Mouse (Mus musculus): ENCODE data around the gene Gm10487.
"Not testable (repeated sequence)": the region's sequence is repeated elsewhere in the genome, so short reads cannot be mapped to it uniquely, and the experiment has no call there.

Gm10487 gene

GRCm38 (mm10) chrX:30843369-30843768, at the start of gene Gm10487:
TSS of gene Gm10487 (minus strand) at chrX:30843469.
- in situ Hi-C loops (cut with MboI, MseI), result not testable (repeated sequence)
